Mouse (Mus musculus): Measurements from ENCODE around the gene Itpr1. TPM values are rescaled to one million over a fixed set of nuclear protein-coding genes. Genes with fewer than 3 reads are reported as not detected.

Itpr1 gene
- polyA plus RNA-seq, 1 experiment from 2014 or later: 10.8 TPM

GRCm38 (mm10) chr6:108190690-108191089 is 22.2 kb upstream of the Itpr1 start:
- H3K27ac ChIP-seq (replicated peaks): no peak overlapping the region
- H3K4me3 ChIP-seq (replicated peaks): no peak overlapping the region

GRCm38 (mm10) chr6:108192632-108193031 is 20.3 kb upstream of the Itpr1 start:
- WGBS: 57% methylated on average over 4 of the region's 4 CpGs
- Histone ChIP-seq H3K27me3 (0 out of 2 replicates have a peak, but pooled peaks cover 3% of the 10 kb centered on the region), H3K36me3 (no peaks in the 10 kb centered on the region), H3K4me3 (replicated peaks) (no peak overlapping the region), H3K9me3 (replicated peaks) (no peaks in the 10 kb centered on the region), H3K4me2 (replicated peaks) (no peak overlapping the region), H3K4me1 (no peaks in the 10 kb centered on the region), H3K27ac (replicated peaks) (no peak overlapping the region), H3K9ac (no peak overlapping the region)
- ATAC-seq (ENCODE audit: insufficient number of reproducible peaks, low FRiP score, low TSS enrichment, low read depth): no peak

More at GRCm38 (mm10) chr6:108190690-108191089, 22.2 kb upstream of the Itpr1 start:
- WGBS: 91% methylated on average over 1 of the region's 1 CpGs
- Histone ChIP-seq H3K4me1 (no peaks in the 10 kb centered on the region), H3K27me3 (0 out of 2 replicates have a peak, but pooled peaks cover 3% of the 10 kb centered on the region), H3K9ac (no peak overlapping the region), H3K4me2 (replicated peaks) (no peak overlapping the region), H3K9me3 (replicated peaks) (no peaks in the 10 kb centered on the region), H3K36me3 (no peaks in the 10 kb centered on the region)
- ATAC-seq (ENCODE audit: insufficient number of reproducible peaks, low FRiP score, low TSS enrichment, low read depth): no peak

- no peak for ATAC-seq (ENCODE audit: insufficient number of reproducible peaks, low FRiP score, low TSS enrichment, low read depth)
- Histone ChIP-seq H3K9me3 (replicated peaks) (no peaks in the 10 kb centered on the region), H3K4me2 (replicated peaks) (no peak overlapping the region), H3K4me3 (replicated peaks) (no peak overlapping the region), H3K9ac (no peak overlapping the region), H3K4me1 (no peaks in the 10 kb centered on the region), H3K27ac (replicated peaks) (no peak overlapping the region), H3K36me3 (no peaks in the 10 kb centered on the region), H3K27me3 (no peaks in the 10 kb centered on the region)
- WGBS: 81% methylated on average over 7 of the region's 7 CpGs
These were observed 16.2 kb upstream of the Itpr1 start for GRCm38 (mm10) chr6:108196665-108197064.

GRCm38 (mm10) chr6:108197117-108197516 is 15.8 kb upstream of the Itpr1 start:
- no peaks in the 10 kb centered on the region for H3K4me1 ChIP-seq
- 59% methylated on average over 4 of the region's 4 CpGs for WGBS

GRCm38 (mm10) chr6:108198286-108198685 is 14.6 kb upstream of the Itpr1 start:
- no peak overlapping the region for H3K4me3 ChIP-seq (replicated peaks)
- H3K27me3 ChIP-seq: no peaks in the 10 kb centered on the region
- WGBS: 83% methylated on average over 7 of the region's 7 CpGs
- no peak overlapping the region for H3K4me2 ChIP-seq (replicated peaks)
- H3K9me3 ChIP-seq (replicated peaks): no peaks in the 10 kb centered on the region
- H3K27ac ChIP-seq (replicated peaks): no peak overlapping the region
- no peaks in the 10 kb centered on the region for H3K4me1 ChIP-seq
- H3K36me3 ChIP-seq: no peaks in the 10 kb centered on the region
- ATAC-seq (ENCODE audit: insufficient number of reproducible peaks, low FRiP score, low TSS enrichment, low read depth): no peak
- no peak overlapping the region for H3K9ac ChIP-seq

More at GRCm38 (mm10) chr6:108197117-108197516, 15.8 kb upstream of the Itpr1 start:
- H3K9me3 ChIP-seq (replicated peaks): no peaks in the 10 kb centered on the region
- H3K27ac ChIP-seq (replicated peaks): no peak overlapping the region
- H3K9ac ChIP-seq: no peak overlapping the region
- no peaks in the 10 kb centered on the region for H3K36me3 ChIP-seq
- H3K4me2 ChIP-seq (replicated peaks): no peak overlapping the region
- no peaks in the 10 kb centered on the region for H3K27me3 ChIP-seq
- H3K4me3 ChIP-seq (replicated peaks): no peak overlapping the region
- ATAC-seq (ENCODE audit: insufficient number of reproducible peaks, low FRiP score, low TSS enrichment, low read depth): no peak

- Histone ChIP-seq H3K36me3 (no peaks in the 10 kb centered on the region), H3K27ac (replicated peaks) (no peak overlapping the region), H3K9me3 (replicated peaks) (no peaks in the 10 kb centered on the region), H3K4me2 (replicated peaks) (no peak overlapping the region), H3K27me3 (no peaks in the 10 kb centered on the region), H3K4me3 (replicated peaks) (no peak overlapping the region), H3K9ac (no peak overlapping the region), H3K4me1 (no peaks in the 10 kb centered on the region)
- ATAC-seq (ENCODE audit: insufficient number of reproducible peaks, low FRiP score, low TSS enrichment, low read depth): no peak
- WGBS: 82% methylated on average over 2 of the region's 2 CpGs
These were observed 8.6 kb upstream of the Itpr1 start for GRCm38 (mm10) chr6:108204322-108204721.

GRCm38 (mm10) chr6:108206145-108206544 is 6.8 kb upstream of the Itpr1 start:
- no peaks in the 10 kb centered on the region for H3K36me3 ChIP-seq

GRCm38 (mm10) chr6:108206914-108207566 is 5.9 kb upstream of the Itpr1 start:
- Histone ChIP-seq H3K4me2 (replicated peaks) (no peak overlapping the region), H3K9me3 (replicated peaks) (no peaks in the 10 kb centered on the region), H3K27ac (replicated peaks) (no peak overlapping the region), H3K27me3 (no peaks in the 10 kb centered on the region), H3K4me1 (peaks cover 7% of the 10 kb centered on the region), H3K4me3 (replicated peaks) (no peak overlapping the region), H3K9ac (no peak overlapping the region), H3K36me3 (no peaks in the 10 kb centered on the region)
- WGBS: 76% methylated on average over 5 of the region's 5 CpGs
- ATAC-seq (ENCODE audit: insufficient number of reproducible peaks, low FRiP score, low TSS enrichment, low read depth): no peak

More at GRCm38 (mm10) chr6:108206145-108206544, 6.8 kb upstream of the Itpr1 start:
- Histone ChIP-seq H3K4me3 (replicated peaks) (no peak overlapping the region), H3K4me1 (no peaks in the 10 kb centered on the region), H3K27me3 (no peaks in the 10 kb centered on the region), H3K9me3 (replicated peaks) (no peaks in the 10 kb centered on the region), H3K4me2 (replicated peaks) (no peak overlapping the region), H3K27ac (replicated peaks) (no peak overlapping the region), H3K9ac (no peak overlapping the region)
- ATAC-seq (ENCODE audit: insufficient number of reproducible peaks, low FRiP score, low TSS enrichment, low read depth): no peak
- 76% methylated on average over 4 of the region's 4 CpGs for WGBS

- Histone ChIP-seq H3K27ac (replicated peaks) (peak overlapping the region; percentile 86), H3K27me3 (no peaks in the 10 kb centered on the region), H3K36me3 (no peaks in the 10 kb centered on the region), H3K9ac (peak overlapping the region; percentile 41), H3K4me1 (peaks cover 20% of the 10 kb centered on the region), H3K9me3 (replicated peaks) (no peaks in the 10 kb centered on the region), H3K4me2 (replicated peaks) (peak overlapping the region; percentile 84), H3K4me3 (replicated peaks) (peak overlapping the region; percentile 79)
- WGBS: 3% methylated on average over 36 of the region's 36 CpGs
- ATAC-seq (ENCODE audit: insufficient number of reproducible peaks, low FRiP score, low TSS enrichment, low read depth): peak; percentile 44
These were observed 708 bp upstream of the Itpr1 start for GRCm38 (mm10) chr6:108211896-108212880.

- ATAC-seq (ENCODE audit: insufficient number of reproducible peaks, low FRiP score, low TSS enrichment, low read depth): no peak
- WGBS: under 1% methylated on average over 29 of the region's 29 CpGs
- H3K9me3 ChIP-seq (replicated peaks): no peaks in the 10 kb centered on the region
These were observed 791 bp downstream of the Itpr1 start for GRCm38 (mm10) chr6:108213481-108214293.

More at GRCm38 (mm10) chr6:108213481-108214293, 791 bp downstream of the Itpr1 start:
- H3K27me3 ChIP-seq: no peaks in the 10 kb centered on the region
- peaks cover 20% of the 10 kb centered on the region for H3K4me1 ChIP-seq
- H3K27ac ChIP-seq (replicated peaks): peak overlapping the region; percentile 78; the same call in 1 of the 2 replicates
- no peaks in the 10 kb centered on the region for H3K36me3 ChIP-seq
- peak overlapping the region; percentile 65 for H3K9ac ChIP-seq
- peak overlapping the region; percentile 84 for H3K4me2 ChIP-seq (replicated peaks)
- peak overlapping the region; percentile 79 for H3K4me3 ChIP-seq (replicated peaks)

Data from embryonic facial prominence, embryonic 15.5 days (tissue).